Mouse (Mus musculus) cerebellum, adult (tissue): ENCODE results near the gene Was.
"Not testable (repeated sequence)": the region's sequence is repeated elsewhere in the genome, so short reads cannot be mapped to it uniquely, and the experiment has no call there.

Experiments used
- ATAC-seq: cut with Nextera tagmentation; 2 replicates; pipeline ENCODE4 v1.9.2; 2017; ENCODE audit warnings: mild to moderate bottlenecking, moderate library complexity, mixed read lengths; ENCODE audit not compliant: insufficient number of reproducible peaks, low FRiP score, low TSS enrichment

Gene Was

GRCm38 (mm10) chrX:8090346-8090953, at the start of gene Was:
Gene Was, minus strand, starts transcription at chrX:8090498.
- no peak for ATAC-seq

GRCm38 (mm10) chrX:8139480-8139879, 49.2 kb upstream of the Was start:
- no peak for ATAC-seq

DNA sequence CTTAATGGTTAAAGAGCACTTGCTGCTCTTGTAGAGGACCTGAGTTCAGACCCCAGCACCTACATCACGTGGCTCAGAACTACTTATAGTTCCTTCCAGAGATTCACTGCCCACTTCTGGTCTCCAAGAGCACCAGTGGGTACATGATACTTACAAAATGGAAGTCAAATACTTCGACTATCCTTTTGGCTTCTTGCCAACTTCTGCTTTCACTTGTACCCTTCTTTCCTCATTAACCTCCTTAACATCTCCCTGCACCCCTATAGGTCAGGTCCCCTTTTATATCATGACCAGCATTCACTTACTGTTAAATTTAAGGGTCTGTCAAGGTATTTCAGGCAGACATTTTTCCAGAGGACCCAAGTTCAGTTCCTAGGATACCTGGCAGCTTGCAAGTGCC, 45.6 kb upstream of the Was start:
- ATAC-seq, result no peak

GRCm38 (mm10) chrX:8132017-8132976, 42.0 kb upstream of the Was start, which contains the start of gene Wdr13:
Gene Wdr13, minus strand, starts transcription at chrX:8132892.
- peak; percentile 86 for ATAC-seq

DNA sequence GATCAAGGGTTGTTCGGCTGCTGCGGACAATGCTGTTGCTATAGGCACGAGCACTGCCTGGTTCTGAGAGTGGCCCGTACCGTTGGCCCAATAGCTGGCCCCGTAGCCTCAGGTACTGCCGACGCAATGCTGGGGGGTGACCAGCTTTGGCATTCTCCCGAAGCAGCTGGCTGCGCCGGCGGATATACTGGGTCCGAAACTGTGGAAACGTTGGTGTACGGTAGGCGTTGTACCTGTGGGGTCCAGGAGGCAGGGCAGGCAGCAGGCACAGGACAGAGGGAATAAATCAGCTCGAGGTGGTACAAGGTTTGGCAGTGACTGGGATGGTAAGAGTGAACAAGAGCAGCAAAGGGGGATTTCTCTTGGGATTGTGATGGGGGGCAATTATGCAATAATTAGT, 41.1 kb upstream of the Was start:
- no peak for ATAC-seq

DNA sequence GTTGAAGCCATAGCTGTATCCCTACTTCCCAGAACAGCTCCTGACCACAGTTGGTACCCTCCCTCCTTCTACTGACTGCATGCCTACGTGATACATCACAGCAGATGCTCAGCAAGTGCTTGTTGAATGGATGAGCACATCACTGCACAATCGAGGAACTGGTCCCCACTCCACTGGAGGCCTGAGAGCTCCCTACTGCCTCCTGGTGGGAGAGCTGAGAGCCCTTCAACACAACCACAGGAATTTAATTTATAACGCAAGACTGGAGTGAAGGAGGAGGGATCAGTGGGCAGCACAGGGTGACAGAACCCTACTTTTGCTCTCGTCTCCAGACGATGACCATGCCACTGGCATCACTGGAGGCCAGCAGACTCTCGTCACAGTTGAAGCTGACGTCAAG, 34.9 kb upstream of the Was start:
- no peak for ATAC-seq

GRCm38 (mm10) chrX:8123821-8124470, 33.6 kb upstream of the Was start:
- ATAC-seq, result peak; percentile 56; the same call in 1 of the 2 replicates

GRCm38 (mm10) chrX:8117264-8117663, 27.0 kb upstream of the Was start:
- ATAC-seq, result no peak

DNA sequence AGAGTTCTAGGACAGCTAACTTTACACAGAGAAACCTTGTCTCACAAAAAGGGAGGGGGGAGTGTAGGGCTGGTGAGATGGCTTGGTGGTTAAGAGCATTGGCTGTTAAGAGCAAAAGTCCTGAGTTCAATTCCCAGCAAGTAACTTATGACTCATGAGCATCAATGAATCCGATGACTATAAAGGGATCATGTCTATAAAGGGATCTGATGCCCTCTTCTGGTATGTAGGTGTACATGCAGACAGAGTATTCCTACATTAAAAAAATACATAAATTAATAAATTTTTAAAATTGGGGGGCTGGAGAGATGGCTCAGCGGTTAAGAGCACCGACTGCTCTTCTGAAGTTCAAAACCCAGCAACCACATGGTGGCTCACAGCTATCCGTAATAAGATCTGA, 25.0 kb upstream of the Was start:
- no peak for ATAC-seq

- no peak for ATAC-seq
Measured at GRCm38 (mm10) chrX:8105019-8105418, 14.7 kb upstream of the Was start.

DNA sequence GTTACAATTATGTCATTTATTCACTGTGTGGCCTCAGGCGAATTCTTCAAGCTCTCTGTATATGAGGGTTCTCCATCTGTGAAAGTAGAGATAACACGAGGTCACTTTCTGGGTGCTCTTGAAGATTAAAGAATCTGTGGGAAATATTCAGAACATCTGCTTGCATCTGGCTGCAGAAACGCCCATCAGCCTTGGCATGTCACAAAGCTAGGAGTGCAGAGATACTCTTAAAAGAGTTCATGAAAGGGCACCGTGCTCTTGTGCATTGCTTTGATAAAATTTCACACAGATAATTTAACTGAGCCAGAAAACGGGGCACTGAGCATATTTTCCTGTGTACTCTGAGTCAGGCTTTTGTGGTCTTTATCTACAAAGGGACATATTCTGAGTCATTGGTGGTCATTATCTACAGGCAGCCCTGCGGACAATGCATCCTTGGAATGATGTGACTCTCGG, 11.9 kb upstream of the Was start:
- ATAC-seq, result no peak

DNA sequence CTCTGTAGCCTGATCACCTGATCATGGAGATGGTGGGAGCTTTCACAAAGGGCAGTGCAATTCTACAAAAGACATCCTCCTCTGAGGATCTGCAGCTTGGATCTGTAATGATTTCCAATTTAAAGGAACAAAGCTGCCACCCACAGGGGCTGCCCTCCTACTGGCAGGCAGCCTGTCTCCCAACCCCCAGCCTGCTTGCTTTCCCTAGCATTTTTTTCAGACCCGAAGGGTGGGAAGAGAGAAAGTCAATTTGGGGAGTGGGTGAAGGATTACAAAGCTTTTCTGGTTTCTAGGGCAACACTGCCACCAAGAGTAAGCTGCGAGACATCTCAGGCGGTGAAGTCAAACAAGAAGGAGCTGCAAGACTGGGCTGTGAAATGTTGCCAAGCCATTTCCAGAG, 10.7 kb upstream of the Was start:
- no peak for ATAC-seq

GRCm38 (mm10) chrX:8099435-8099834, 9.1 kb upstream of the Was start:
- no peak for ATAC-seq

- peak; percentile 98 for ATAC-seq
Measured at GRCm38 (mm10) chrX:8096787-8097242, 6.5 kb upstream of the Was start.

DNA sequence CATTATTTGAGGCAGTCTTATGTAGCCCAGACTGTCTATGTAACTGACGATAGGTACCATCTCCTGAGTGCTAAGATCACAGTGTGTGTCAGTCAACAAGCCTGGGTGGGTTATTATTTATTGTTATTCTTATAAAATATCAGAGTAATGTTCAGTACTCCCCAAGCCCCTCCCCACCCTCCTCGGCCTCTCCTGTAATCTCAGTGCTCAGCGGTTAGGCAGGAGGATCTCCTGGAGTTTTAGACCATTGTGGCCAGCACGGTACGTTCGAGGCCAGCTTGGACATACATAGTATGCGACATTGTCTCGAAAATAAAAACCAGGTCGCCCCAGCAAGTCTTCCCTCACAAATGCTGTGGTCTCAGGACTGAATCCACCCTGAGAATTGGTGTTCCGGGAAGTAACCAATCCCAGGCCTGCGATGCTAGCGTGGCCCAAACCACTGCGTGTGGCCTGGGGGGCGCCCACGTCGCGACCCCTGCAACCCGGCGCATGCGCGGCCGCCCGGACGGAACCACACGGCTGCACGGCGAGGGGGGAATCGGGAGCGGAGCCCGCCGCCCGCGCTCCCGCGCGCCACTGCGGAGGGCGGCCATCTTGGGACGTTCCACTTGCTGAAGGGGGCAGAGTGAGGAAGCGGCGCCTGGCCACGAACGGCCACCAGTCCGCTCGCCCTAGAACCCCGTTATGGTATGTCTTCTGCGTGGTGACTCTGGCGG, 5.9 kb upstream of the Was start:
- peak; percentile 95 for ATAC-seq

DNA sequence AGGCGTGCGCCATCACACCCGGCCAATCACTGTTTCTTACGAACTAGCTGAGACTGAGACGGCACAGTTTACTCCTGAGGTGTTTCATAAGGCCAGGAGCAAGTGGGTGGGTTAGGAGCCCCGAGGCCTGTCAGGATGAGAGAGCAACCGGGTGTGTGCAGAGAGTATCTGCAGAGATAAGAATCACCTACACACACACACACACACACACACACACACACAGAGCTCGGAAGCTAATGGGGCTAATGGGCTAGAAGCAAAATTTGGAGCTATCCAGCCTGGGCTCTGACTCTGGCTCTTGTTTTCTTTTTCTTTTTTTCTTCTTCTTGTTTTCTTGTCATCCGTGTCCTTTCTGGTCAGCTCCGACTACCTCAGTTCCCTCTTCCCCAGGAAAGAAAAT, 5.2 kb upstream of the Was start:
- no peak for ATAC-seq

DNA sequence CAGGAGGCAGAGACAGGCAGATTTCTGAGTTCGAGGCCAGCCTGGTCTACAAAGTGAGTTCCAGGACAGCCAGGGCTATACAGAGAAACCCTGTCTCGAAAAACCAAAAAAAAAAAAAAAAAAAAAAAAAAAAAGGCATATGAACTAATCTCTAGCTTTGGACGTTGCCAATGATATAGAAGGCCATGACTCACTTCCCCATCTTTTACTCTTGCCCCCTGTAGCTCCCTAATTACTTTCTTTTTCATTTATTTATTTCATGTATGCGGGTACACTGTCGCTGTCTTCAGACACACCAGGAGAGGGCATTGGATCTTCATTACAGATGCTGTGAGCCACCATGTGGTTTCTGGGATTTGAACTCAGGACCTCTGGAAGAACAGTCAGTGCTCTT, 653 bp upstream of the Was start:
- ATAC-seq, result not testable (repeated sequence)

- no peak for ATAC-seq
Measured at GRCm38 (mm10) chrX:8089746-8090145, 552 bp downstream of the Was start.

GRCm38 (mm10) chrX:8085611-8086010, 4.7 kb downstream of the Was start:
- no peak for ATAC-seq

- no peak for ATAC-seq
Measured at GRCm38 (mm10) chrX:8084771-8085259, 5.5 kb downstream of the Was start.
